Mouse (Mus musculus) C2C12 (cell line): ENCODE data around the gene Mrpl3. TPM values are rescaled to one million over a fixed set of nuclear protein-coding genes. Genes with fewer than 3 reads are reported as not detected.
"Not testable (repeated sequence)": the region's sequence is repeated elsewhere in the genome, so short reads cannot be mapped to it uniquely, and the experiment has no call there.

Source experiments
- H3K27me3 ChIP-seq: one replicate; pipeline ENCODE4 v1.6.1; 2011; ENCODE audit not compliant: control insufficient read depth, insufficient read depth, insufficient read length
- H3K36me3 ChIP-seq: one replicate; pipeline ENCODE4 v1.6.1; 2011; ENCODE audit not compliant: control insufficient read depth, insufficient read depth
- H3K4me3 ChIP-seq: one replicate; pipeline ENCODE4 v1.5.1; 2011; ENCODE audit warnings: mild to moderate bottlenecking, control low read depth; ENCODE audit not compliant: poor library complexity, insufficient read depth, severe bottlenecking
- H3K79me2 ChIP-seq: one replicate; pipeline ENCODE4 v1.6.1; 2011; ENCODE audit not compliant: control insufficient read depth, insufficient read depth
- H3K79me3 ChIP-seq: one replicate; pipeline ENCODE4 v1.6.1; 2011; ENCODE audit warnings: low read depth, control low read depth
- H3ac ChIP-seq: one replicate; pipeline ENCODE3; 2011; ENCODE audit warnings: low read depth; ENCODE audit not compliant: control insufficient read depth, insufficient read length
- CEBPB ChIP-seq: IDR thresholded peaks from one replicate; pipeline ENCODE4 v1.6.1; 2011; ENCODE audit warnings: low read depth, mild to moderate bottlenecking, control low read depth, moderate library complexity
- CTCF ChIP-seq: IDR thresholded peaks from one replicate; pipeline ENCODE4 v1.5.1; 2011; ENCODE audit not compliant: control insufficient read depth, insufficient read depth, insufficient read length
- FOSL1 ChIP-seq: IDR thresholded peaks from one replicate; pipeline ENCODE4 v1.8.0; 2011; ENCODE audit warnings: mild to moderate bottlenecking, low read length; ENCODE audit not compliant: poor library complexity, insufficient read depth, severe bottlenecking
- MAX ChIP-seq: IDR thresholded peaks from one replicate; pipeline ENCODE4 v1.6.1; 2011; ENCODE audit warnings: mild to moderate bottlenecking, control low read depth
- MYOD1 ChIP-seq: IDR thresholded peaks from one replicate; pipeline ENCODE4 v1.6.1; 2011; ENCODE audit warnings: low read depth; ENCODE audit not compliant: control insufficient read depth, insufficient read length
- MYOG ChIP-seq: IDR thresholded peaks from one replicate; pipeline ENCODE4 v1.6.1; 2011; ENCODE audit not compliant: control insufficient read depth, insufficient read length; ENCODE audit errors: extremely low read depth
- USF1 ChIP-seq: IDR thresholded peaks from one replicate; pipeline ENCODE4 v1.6.1; 2011; ENCODE audit warnings: low read depth, mild to moderate bottlenecking, control low read depth, moderate library complexity
- polyA plus RNA-seq: library from polyadenylated mRNA; unstranded; fragments of >200 nt; fragmentation: generic; extraction: Trizol; gene quantifications from one replicate; pipeline ENCODE4 v1.2.1, GENCODE M21; 2012; ENCODE audit warnings: missing spikeins

Mrpl3 gene
- polyA plus RNA-seq, 1 experiment: 93.3 TPM

GRCm38 (mm10) chr9:105080246-105080645, 27.2 kb downstream of the Mrpl3 start:
- Histone ChIP-seq H3K27me3 (no peaks in the 10 kb centered on the region), H3ac (no peak overlapping the region), H3K4me3 (no peak overlapping the region), H3K79me2 (no peaks in the 10 kb centered on the region), H3K79me3 (no peaks in the 10 kb centered on the region), H3K36me3 (peaks cover 11% of the 10 kb centered on the region)
- TF ChIP-seq FOSL1 (no peak), USF1 (no peak), CEBPB (no peak), MYOG (no peak), CTCF (no peak), MAX (no peak), MYOD1 (no peak)

- no peaks in the 10 kb centered on the region for H3K79me3 ChIP-seq
- no peaks in the 10 kb centered on the region for H3K36me3 ChIP-seq
- no peak overlapping the region for H3ac ChIP-seq
- no peak overlapping the region for H3K4me3 ChIP-seq
- TF ChIP-seq USF1 (no peak), MAX (no peak), FOSL1 (no peak), MYOD1 (no peak)
- H3K79me2 ChIP-seq: no peaks in the 10 kb centered on the region
- no peaks in the 10 kb centered on the region for H3K27me3 ChIP-seq
These were observed 48.0 kb downstream of the Mrpl3 start for GRCm38 (mm10) chr9:105100807-105101570.

- Histone ChIP-seq H3K4me3 (no peak overlapping the region), H3K36me3 (no peaks in the 10 kb centered on the region), H3K27me3 (no peaks in the 10 kb centered on the region), H3K79me3 (no peaks in the 10 kb centered on the region), H3ac (no peak overlapping the region), H3K79me2 (no peaks in the 10 kb centered on the region)
- TF ChIP-seq MYOG: no peak
- TF ChIP-seq USF1: no peak
- no peak for TF ChIP-seq MAX
- no peak for TF ChIP-seq CEBPB
- TF ChIP-seq FOSL1: no peak
- TF ChIP-seq CTCF: no peak
- no peak for TF ChIP-seq MYOD1
These were observed 48.9 kb downstream of the Mrpl3 start for GRCm38 (mm10) chr9:105101911-105102310.

DNA sequence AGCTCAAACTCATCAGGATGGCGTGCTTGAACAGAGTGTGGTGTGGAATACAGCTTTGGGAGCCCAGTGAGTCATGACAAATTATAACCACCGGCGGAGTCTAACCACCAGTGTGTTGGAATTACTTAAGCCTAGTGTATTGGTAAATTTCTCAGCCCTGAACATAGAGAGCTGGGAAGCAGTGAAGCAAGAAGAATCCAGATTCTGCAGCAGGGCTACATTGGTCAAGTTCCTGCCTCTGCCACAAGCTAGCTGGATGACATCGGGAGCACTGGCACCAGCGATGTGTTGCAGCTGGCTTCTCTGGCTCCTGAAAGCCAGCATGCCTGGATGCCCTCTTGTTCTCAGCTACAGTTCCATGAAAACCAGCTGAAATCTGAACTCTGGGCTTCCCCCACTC, 50.9 kb downstream of the Mrpl3 start:
- H3K36me3 ChIP-seq: no peaks in the 10 kb centered on the region
- TF ChIP-seq CEBPB (no peak), FOSL1 (no peak), MYOD1 (no peak), USF1 (no peak), MYOG (no peak), CTCF (no peak), MAX (no peak)
- no peaks in the 10 kb centered on the region for H3K79me2 ChIP-seq
- no peak overlapping the region for H3ac ChIP-seq
- H3K4me3 ChIP-seq: no peak overlapping the region
- no peaks in the 10 kb centered on the region for H3K79me3 ChIP-seq
- no peaks in the 10 kb centered on the region for H3K27me3 ChIP-seq

- H3K79me3 ChIP-seq, H3K27me3 ChIP-seq, H3K4me3 ChIP-seq, H3K36me3 ChIP-seq, H3K79me2 ChIP-seq, H3ac ChIP-seq: not testable (repeated sequence)
These were observed 72.2 kb downstream of the Mrpl3 start for GRCm38 (mm10) chr9:105125206-105125605.

Other genes starting within 250 kb of the Mrpl3 start
- 3.5 TPM for gene Nudt16, start 78.6 kb downstream of the Mrpl3 start, polyA plus RNA-seq
- not detected for gene 1700080E11Rik, start 91.9 kb downstream of the Mrpl3 start, polyA plus RNA-seq